Mouse (Mus musculus): ENCODE results near the gene Alk.

DNA sequence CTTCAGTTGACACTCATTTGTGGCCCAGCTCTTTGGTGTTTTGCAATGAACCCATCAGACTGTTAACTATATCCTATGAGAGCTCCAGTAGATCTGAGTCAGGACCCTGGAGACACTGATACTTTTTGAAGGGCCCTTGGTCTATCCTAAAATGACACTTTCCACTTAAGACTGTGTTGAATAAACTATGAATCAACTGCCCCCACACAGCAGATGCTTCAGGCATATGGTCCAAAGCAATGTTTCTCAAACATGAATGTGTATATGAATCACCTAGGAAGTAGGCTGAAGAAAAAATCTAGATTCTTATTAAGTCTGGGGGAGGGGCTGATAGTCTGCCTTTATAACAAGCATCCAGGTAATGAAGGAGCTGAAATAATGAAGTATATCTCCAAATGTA lies 189.8 kb downstream of the Alk start:
- TF ChIP-seq CTCF (IDR thresholded peaks at IDR 0.05; ENCODE audit: low read depth) (no peak), EP300 (IDR thresholded peaks at IDR 0.05; ENCODE audit: low read depth) (no peak)

Measured in liver, embryonic 14.5 days (tissue).